In the genomic region with DNA sequence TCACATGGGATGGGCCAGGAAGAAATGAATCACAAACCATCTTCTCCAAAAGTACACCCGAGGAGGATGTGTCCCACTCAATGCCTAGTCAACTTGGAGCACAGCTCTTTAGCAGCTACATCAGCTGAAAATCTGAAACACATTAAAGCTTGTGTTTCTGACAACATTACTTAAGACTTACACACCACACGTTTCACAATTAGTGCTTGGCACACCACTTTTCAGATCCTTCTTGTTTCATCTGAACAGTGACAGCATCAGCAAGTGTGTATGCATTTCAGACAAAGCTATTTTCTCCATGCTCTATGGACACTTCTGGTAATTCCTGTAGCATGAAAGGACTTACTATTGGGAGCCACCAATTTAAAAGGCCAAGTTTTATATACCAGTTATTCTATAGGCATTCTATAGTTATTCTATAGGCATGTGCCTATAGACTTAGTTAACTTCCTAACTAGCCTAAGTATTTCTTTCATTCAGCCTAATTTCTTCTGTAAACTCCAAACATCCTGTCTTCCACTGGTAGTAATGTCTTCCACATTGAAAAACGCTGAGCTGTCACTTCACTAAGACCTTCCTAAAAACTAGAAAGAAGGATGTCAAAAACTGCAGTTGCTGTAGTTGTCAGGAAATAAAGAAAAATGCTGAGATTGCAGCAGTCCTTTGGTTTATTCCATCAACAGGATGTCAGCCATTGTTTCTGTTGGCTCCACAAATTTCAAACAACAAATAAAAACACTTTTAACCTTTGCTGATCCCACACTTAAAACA, we compare ENCODE assay signal across 16 mouse cellular contexts. TPM values are rescaled to one million over a fixed set of nuclear protein-coding genes. Genes with fewer than 3 reads are reported as not detected.
DNase-seq lines count a peak whose midpoint lies in the region; ATAC-seq and TF ChIP-seq lines count a peak whose summit lies in the region.
"Had no signal": no experiment of that assay in that cellular context is flagged by ENCODE, and none has a peak within 500 bp of the region (broad histone marks: within the 10 kb centered on the region; RNA-seq: fewer than 3 reads in every experiment).

No protein-coding gene starts in this region.

- no peak for TF ChIP-seq CTCF in gastrocnemius, adult 2 months (IDR thresholded peaks at IDR 0.05)
- TF ChIP-seq CTCF in layer of hippocampus, adult 2 months (conservative IDR thresholded peaks at IDR 0.05): no peak
- no peak for TF ChIP-seq CTCF in stomach, postnatal 0 days (IDR thresholded peaks at IDR 0.05; ENCODE audit: low read depth)

- WGBS in liver, embryonic 12.5 days (ENCODE audit: insufficient replicate concordance): 55% methylated on average over 3 of the region's 3 CpGs
- WGBS in stomach, postnatal 0 days: 47% methylated on average over 3 of the region's 3 CpGs
- 60% methylated on average over 3 of the region's 3 CpGs for WGBS in intestine, embryonic 16.5 days

- H3K27me3 ChIP-seq in liver, embryonic 12.5 days (replicated peaks): no peaks in the 10 kb centered on the region
- no peaks in the 10 kb centered on the region for H3K27me3 ChIP-seq in stomach, postnatal 0 days (ENCODE audit: control insufficient read depth, insufficient read depth, low read length)
- no peaks in the 10 kb centered on the region for H3K27me3 ChIP-seq in intestine, embryonic 16.5 days (replicated peaks; ENCODE audit: control insufficient read depth, insufficient read depth, low read length)
- H3K27me3 ChIP-seq: Patski had no signal

- intact Hi-C loops in gastrocnemius, adult 2 months (cut with DNase I): no loop called here

- peak overlapping the region; percentile 47 for H3K9ac ChIP-seq in liver, embryonic 12.5 days
- H3K9ac ChIP-seq in stomach, postnatal 0 days (ENCODE audit: low read length): no peak overlapping the region
- H3K9ac ChIP-seq in intestine, embryonic 16.5 days (ENCODE audit: low read depth, low read length): no peak overlapping the region

- H3K4me1 ChIP-seq in liver, embryonic 12.5 days: peaks cover 91% of the 10 kb centered on the region
- peaks cover 9% of the 10 kb centered on the region; the same call in 1 of the 2 replicates for H3K4me1 ChIP-seq in stomach, postnatal 0 days (replicated peaks; ENCODE audit: control insufficient read depth, insufficient read depth)
- H3K4me1 ChIP-seq in intestine, embryonic 16.5 days (ENCODE audit: control insufficient read depth, insufficient read depth, low read length): peaks cover 27% of the 10 kb centered on the region

- H3K36me3 ChIP-seq in liver, embryonic 12.5 days: peaks cover 7% of the 10 kb centered on the region; the same call in 1 of the 2 replicates
- H3K36me3 ChIP-seq in stomach, postnatal 0 days (ENCODE audit: control insufficient read depth, insufficient read depth, low read length): no peaks in the 10 kb centered on the region
- H3K36me3 ChIP-seq in intestine, embryonic 16.5 days (ENCODE audit: control insufficient read depth, insufficient read depth, low read length): no peaks in the 10 kb centered on the region

- H3K9me3 ChIP-seq in liver, embryonic 12.5 days (replicated peaks): no peaks in the 10 kb centered on the region
- no peaks in the 10 kb centered on the region for H3K9me3 ChIP-seq in stomach, postnatal 0 days (ENCODE audit: control insufficient read depth, low read length)
- H3K9me3 ChIP-seq in intestine, embryonic 16.5 days (ENCODE audit: control insufficient read depth, low read length): no peaks in the 10 kb centered on the region

- TF ChIP-seq EP300 in stomach, postnatal 0 days (optimal IDR thresholded peaks at IDR 0.05): no peak

- H3K4me2 ChIP-seq in liver, embryonic 12.5 days: peak overlapping the region; percentile 36
- no peak overlapping the region for H3K4me2 ChIP-seq in stomach, postnatal 0 days (replicated peaks; ENCODE audit: low read depth)
- H3K4me2 ChIP-seq in intestine, embryonic 16.5 days (ENCODE audit: low read depth, low read length): no peak overlapping the region

- no peak for DNase-seq in gastrocnemius, adult 2 months
- DNase-seq in gastrocnemius, postnatal 25 days: no peak
- DNase-seq in layer of hippocampus, adult 2 months (ENCODE audit: low spot score in 2 of 2): no peak
- DNase-seq in layer of hippocampus, adult 9-10 months (ENCODE audit: low spot score): no peak
- DNase-seq in stomach, postnatal 0 days (ENCODE audit: low spot score): no peak
- DNase-seq in kidney, adult 9 months: no peak
- DNase-seq: adrenal gland, adult 8-10 months; B cell, adult 2 months; cerebellum, postnatal 36 days; kidney, postnatal 25 days; spleen, adult 18-20 months; thymus, adult 18-20 months had no signal

- peak overlapping the region; percentile 82 for H3K27ac ChIP-seq in gastrocnemius, adult 2 months
- 0 out of 2 replicates have a peak overlapping the region, but pooled peaks have one; percentile 8 for H3K27ac ChIP-seq in layer of hippocampus, adult 2 months
- H3K27ac ChIP-seq in liver, embryonic 12.5 days: peak overlapping the region; percentile 82
- peak overlapping the region; percentile 56 for H3K27ac ChIP-seq in stomach, postnatal 0 days (replicated peaks)
- H3K27ac ChIP-seq in intestine, embryonic 16.5 days (ENCODE audit: low read length): no peak overlapping the region
- H3K27ac ChIP-seq: left cerebral cortex, adult 2 months had no signal

- H3K4me3 ChIP-seq in gastrocnemius, adult 2 months: peak overlapping the region; percentile 46; the same call in 1 of the 2 replicates
- H3K4me3 ChIP-seq in layer of hippocampus, adult 2 months: no peak overlapping the region
- H3K4me3 ChIP-seq in liver, embryonic 12.5 days: 0 out of 2 replicates have a peak overlapping the region, but pooled peaks have one; percentile 12
- H3K4me3 ChIP-seq in stomach, postnatal 0 days (ENCODE audit: low read depth, low read length): no peak overlapping the region
- H3K4me3 ChIP-seq in intestine, embryonic 16.5 days (ENCODE audit: low read length): no peak overlapping the region
- H3K4me3 ChIP-seq: left cerebral cortex, adult 2 months had no signal

- ATAC-seq in liver, embryonic 12.5 days: no peak
- ATAC-seq in stomach, postnatal 0 days (ENCODE audit: low FRiP score, low TSS enrichment): no peak
- ATAC-seq in intestine, embryonic 16.5 days: no peak
- ATAC-seq: Patski had no signal

RNA-seq across cellular contexts. Expression of a gene that starts 11.5 kb away (rescaled TPM):
- 100 to 1,000 TPM; 134 to 136 TPM for total RNA-seq in gastrocnemius, adult 2 months (2021)
- 100 to 1,000 TPM; 111 to 112 TPM for total RNA-seq in gastrocnemius, postnatal 25 days (2021)
- total RNA-seq in layer of hippocampus, adult 2 months (2021): 100 to 1,000 TPM; 447 to 456 TPM
- 133 and 135 TPM in 2 replicates for polyA plus RNA-seq in liver, embryonic 12.5 days (2016; fragmentation: Nextera tagmentation; extraction: Ambion mirVana)
- 63.8 and 64.5 TPM in 2 replicates for polyA plus RNA-seq in stomach, postnatal 0 days (2015; fragmentation: Nextera tagmentation; extraction: Ambion mirVana)
- polyA plus RNA-seq in intestine, embryonic 16.5 days (2015; fragmentation: Nextera tagmentation; extraction: Ambion mirVana): 124 and 144 TPM in 2 replicates

Comparison
In these comparisons a context has a peak if more than half of its experiments do, and no peak if none do; other contexts are left out.
1. H3K4me3 ChIP-seq: peak in gastrocnemius, adult 2 months (single experiment) and liver, embryonic 12.5 days (single experiment); none in layer of hippocampus, adult 2 months (single experiment), stomach, postnatal 0 days (single experiment) and intestine, embryonic 16.5 days (single experiment).